Mouse (Mus musculus) 3T3-L1 (cell line): Measurements from ENCODE around the gene Lin7c.
"Not testable (repeated sequence)": the region's sequence is repeated elsewhere in the genome, so short reads cannot be mapped to it uniquely, and the experiment has no call there.

ENCODE experiments used
- DNase-seq: peaks from one replicate; pipeline ENCODE4 v3.0.0-alpha.2; 2015; ENCODE audit warnings: low read depth, low spot score

The Lin7c gene

GRCm38 (mm10) chr2:109890597-109890996 lies at the start of gene Lin7c:
Gene Lin7c, plus strand, starts transcription at chr2:109890853.
- DNase-seq: peak; percentile 98

DNA sequence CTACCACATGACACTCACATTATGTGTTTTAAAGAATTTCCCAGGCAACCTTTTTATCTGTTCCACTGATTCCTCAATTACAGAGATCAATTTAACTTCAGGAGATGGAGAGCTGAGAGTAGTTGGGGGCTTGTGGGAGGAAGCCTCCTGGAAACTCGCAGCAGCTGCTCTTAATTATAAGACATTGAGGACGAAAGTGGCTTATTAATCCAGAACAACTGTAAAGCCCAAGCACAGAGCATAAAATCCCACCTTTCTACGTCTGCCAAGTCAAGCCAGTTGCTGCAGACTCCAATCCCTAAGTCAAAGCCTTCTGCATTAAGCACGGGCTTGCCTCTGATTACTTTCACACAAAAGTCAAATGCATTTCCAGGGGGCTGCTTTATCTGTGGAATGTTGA lies 44.3 kb upstream of the Lin7c start:
- no peak for DNase-seq

DNA sequence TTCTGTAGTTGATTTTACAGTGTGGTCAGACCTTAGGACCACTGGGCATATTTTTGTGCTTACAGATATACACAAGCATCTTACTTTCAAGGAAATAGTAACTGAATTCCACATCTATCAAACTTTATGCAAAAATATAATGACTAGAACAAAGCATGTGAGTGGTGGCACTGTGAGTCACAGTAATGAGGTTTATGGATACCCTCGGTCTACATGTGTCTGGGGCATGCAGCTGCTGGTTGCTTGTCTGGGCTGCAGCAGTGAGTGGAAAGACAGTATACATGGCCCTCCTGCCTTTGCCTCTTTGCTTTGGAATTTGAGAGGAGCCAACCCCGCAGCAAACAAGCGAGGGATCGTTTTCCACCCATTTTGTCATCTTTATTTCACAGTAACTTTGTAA lies 42.3 kb upstream of the Lin7c start:
- DNase-seq: peak; percentile 43

- no peak for DNase-seq
These were observed 41.9 kb upstream of the Lin7c start for GRCm38 (mm10) chr2:109848715-109849114.

GRCm38 (mm10) chr2:109855601-109856000 lies 35.1 kb upstream of the Lin7c start:
- peak; percentile 42 for DNase-seq

GRCm38 (mm10) chr2:109859671-109860070 lies 31.0 kb upstream of the Lin7c start:
- no peak for DNase-seq

- no peak for DNase-seq
These were observed 29.8 kb upstream of the Lin7c start for GRCm38 (mm10) chr2:109860832-109861231.

GRCm38 (mm10) chr2:109879429-109879828 lies 11.2 kb upstream of the Lin7c start:
- DNase-seq: not testable (repeated sequence)

- no peak for DNase-seq
These were observed 9.5 kb upstream of the Lin7c start for GRCm38 (mm10) chr2:109881111-109881510.

DNA sequence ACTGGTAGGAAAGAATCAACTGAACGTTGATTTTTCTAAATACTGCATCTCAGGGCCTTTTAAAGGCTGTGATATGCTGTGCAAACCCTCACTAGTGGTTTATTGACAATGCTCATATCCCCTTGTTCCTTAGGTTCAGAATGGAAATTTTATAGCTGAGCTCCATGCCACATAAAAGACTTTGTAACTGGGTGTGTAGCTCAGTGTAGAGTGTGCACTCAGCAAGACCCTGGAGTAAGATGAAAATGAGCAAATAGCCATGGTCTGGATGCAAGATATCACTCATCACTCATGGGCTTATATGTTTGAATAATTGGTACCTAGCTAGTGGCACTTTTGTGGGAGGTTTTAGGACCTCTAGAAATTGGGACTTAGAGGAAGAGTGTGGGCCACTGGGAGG lies 9.0 kb upstream of the Lin7c start:
- no peak for DNase-seq

DNA sequence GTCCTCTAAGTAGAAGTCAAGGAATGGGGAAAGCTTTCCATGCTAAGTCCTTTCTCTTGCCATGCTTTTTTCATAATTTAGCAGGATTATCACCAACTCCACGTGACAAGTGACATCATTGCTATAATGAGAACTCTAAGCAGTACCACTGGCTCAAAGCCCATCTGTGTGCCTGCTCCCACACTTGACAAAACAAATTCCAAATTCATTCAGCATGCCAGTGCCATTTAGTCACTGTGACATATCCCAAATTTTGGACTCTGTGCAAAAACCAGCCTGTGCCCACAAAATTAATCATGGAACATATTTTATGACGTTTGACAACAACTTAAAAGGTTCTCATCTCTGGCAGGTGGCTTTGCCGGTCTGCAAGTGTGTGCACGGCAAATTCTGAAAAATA lies 6.5 kb upstream of the Lin7c start:
- peak; percentile 80 for DNase-seq

GRCm38 (mm10) chr2:109884507-109884906 lies 6.1 kb upstream of the Lin7c start:
- DNase-seq: no peak

DNA sequence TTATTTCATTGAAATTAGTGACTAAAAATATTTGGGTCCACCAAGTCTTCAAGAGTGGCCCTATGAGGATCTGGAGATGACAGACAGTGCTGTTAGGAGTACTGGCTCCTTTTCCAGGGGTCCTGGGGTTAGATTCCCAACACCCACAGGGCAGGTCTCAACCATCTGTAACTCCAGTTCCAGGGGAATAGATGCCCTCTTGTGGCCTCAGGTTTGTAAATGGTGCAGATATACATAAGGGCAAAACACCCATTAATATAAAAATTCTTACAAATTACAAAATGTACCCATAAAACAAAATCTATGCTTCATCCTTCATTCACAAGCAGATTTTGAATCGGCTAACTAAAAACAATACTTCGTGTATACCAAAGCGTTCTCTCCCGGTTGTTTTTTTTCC lies 585 bp upstream of the Lin7c start:
- peak; percentile 59 for DNase-seq

GRCm38 (mm10) chr2:109891031-109891430 lies 378 bp downstream of the Lin7c start:
- peak; percentile 51 for DNase-seq

DNA sequence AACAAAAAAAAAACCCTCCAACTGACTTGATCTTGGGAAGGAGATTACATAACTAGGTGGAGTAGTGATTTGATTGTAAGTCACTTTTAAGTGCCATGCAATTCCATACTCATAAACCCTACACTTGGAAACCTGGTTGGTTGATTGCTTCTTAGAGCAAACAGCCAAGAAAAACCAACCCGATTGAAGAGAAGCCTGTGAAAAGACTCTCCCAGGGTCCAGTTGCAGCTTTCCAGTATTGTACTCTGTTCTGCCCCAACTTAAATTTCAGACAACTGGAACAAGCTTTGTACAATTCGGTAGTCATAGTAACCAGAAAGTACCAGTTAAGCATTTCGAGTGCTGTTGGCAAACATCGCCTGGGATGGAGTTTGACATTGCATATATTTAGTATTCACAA lies 818 bp downstream of the Lin7c start:
- peak; percentile 54 for DNase-seq

- peak; percentile 56 for DNase-seq
These were observed 5.7 kb downstream of the Lin7c start for GRCm38 (mm10) chr2:109896311-109896710.

- DNase-seq: no peak
These were observed 12.2 kb downstream of the Lin7c start for GRCm38 (mm10) chr2:109902869-109903268.

- peak; percentile 97 for DNase-seq
These were observed 13.6 kb downstream of the Lin7c start for GRCm38 (mm10) chr2:109904171-109904821.

- no peak for DNase-seq
These were observed 18.5 kb downstream of the Lin7c start for GRCm38 (mm10) chr2:109909122-109909521.

DNA sequence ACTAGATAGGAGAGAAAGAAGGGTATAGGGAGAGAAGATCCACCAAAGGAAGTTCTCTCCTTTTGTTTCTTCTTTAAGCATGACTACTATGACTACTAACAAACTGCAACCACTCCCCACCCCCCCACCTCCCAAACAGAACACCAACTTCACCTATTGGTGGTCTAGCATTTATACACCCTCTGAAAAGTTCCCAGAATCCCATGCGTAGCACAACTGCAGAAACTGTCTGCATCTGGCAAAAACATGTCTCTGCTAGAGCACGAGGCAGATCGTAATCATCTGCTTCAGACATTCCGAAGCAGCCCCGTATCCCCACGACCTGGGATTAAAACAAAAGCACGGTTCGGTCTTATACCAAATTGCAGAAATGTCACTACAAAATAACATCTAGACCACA lies 21.6 kb downstream of the Lin7c start:
- DNase-seq: no peak

GRCm38 (mm10) chr2:109912766-109913165 lies 22.1 kb downstream of the Lin7c start:
- no peak for DNase-seq

DNA sequence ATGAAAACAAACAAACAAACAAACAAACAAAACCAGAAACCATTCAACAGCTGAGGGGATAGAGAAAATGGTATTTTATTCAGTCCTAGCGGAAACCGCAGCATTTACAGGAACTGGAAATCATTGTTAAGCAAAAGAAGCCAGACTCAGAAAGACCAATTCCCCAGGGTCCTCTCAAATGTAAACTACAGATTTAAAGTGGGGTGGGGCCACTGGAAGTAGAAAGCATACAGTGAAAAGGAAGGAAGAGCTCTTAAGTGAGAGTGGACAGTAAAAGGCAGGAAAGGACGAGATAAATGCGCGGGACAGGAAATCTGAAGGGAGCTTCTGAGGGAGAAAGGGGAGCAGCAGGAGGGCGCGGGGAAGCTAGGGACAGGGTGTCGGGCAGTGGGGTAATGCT lies 22.6 kb downstream of the Lin7c start:
- no peak for DNase-seq

GRCm38 (mm10) chr2:109914601-109915000 lies 23.9 kb downstream of the Lin7c start:
- no peak for DNase-seq
